Mouse (Mus musculus) liver, adult 10 weeks (tissue): ENCODE data around the gene Gm49395. TPM values are rescaled to one million over a fixed set of nuclear protein-coding genes. Genes with fewer than 3 reads are reported as not detected.

ENCODE experiments used
- polyA plus RNA-seq: library from polyadenylated mRNA; stranded (reverse); fragments of 350-450 nt; fragmentation: Illumina TruSeq; extraction: RNeasy Lipid Tissue Mini Kit (QIAGEN cat#74804); gene quantifications from one replicate; pipeline ENCODE4 v1.2.3, GENCODE M21; 2014; ENCODE audit warnings: low read depth, low replicate concordance

The Gm49395 gene
- polyA plus RNA-seq = 2.6 TPM

DNA sequence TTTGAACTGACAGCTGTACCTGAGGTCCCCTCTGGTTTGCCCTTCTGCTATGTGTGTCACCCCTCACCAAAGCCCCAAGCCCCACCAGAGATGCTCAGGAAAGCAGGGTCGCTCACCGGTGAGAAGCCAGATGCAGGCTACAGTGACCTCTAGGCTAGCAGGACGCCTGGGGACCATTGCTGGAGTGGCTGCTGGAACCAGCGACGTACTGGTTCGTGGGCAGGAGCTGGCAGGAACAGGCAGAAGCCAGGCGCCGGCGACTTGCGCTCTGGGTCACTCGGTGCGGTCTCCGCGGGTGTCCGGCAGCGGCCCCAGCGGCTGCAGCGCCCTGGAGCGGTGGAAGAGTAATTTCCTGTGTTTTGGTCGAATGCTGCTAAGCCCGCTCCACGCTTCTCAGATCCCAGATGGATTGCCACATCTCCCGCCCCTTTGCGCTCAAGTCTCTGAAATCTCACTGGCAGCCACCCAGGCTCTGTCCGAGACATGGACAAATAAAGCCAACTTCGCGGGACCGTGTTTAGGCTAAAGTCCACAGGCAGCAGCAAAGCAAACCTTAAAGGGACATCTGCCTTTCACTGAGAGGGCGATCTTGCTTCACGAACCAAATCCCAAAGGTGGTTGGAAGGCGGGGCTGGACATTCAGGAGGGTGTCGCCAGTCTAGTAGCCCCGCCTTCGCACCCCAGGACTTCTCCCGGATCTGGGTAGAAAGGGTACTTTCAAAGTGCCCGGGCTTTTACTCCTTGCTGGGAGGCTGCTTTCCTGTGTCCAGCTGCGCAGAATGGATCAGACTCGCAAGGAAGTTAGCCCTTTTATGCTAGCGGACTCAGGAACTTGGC lies at the start of gene Gm49395, which contains the start of gene Itga1:
Gene Gm49395 (minus strand): TSS at position 567 of the 837 bp plus-strand sequence.
Gene Itga1 (minus strand): TSS at position 610 of the 837 bp plus-strand sequence.

DNA sequence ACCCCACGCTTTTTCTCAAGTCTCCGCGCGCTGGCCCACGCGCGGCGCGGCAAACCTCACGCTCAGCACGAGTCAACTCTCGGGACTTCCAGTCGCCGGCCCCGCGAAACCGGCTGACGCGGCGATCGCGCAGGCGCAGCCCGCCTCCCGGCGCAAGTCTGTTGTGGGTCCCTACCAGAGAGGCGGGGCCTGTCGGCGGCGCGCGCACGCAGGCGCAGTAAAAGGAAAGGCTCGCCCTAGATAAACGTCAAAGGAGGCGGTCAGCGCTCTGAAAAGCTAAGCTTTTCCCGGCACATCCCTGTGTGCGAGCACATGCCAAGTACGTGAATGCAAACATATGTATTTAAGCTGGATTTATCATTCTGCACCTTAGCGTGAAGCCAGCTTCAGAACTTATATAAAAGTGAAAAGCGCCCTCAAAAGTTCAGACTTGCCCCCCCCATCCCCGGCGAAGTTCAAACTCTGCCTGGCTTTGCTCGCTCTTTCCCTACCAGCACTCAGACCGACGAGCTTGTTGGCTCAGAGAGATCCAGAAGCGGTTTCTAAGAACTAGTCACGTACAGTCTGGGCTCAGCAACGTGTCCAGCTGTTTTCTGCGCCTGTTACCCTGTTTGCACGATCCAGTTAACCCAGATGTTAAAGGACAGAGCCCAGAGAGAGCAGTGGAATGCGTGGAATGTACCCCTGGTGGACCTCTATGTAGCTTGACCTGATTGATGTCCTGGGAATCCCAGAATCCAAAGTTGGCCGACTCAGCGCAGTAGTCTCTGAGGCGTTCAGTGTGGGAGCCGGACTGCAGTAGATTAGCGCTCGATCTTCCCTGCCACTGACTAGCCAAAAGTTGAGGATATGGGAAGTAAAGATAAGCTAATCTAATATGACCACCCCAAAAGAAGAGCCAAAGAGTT lies 11.4 kb downstream of the Gm49395 start, which contains the start of gene Pelo:
Gene Pelo (minus strand): TSS at position 118 of the 908 bp plus-strand sequence.

Other genes with a start within 250 kb of the Gm49395 start
- not detected for gene Itga2, start 169.8 kb downstream of the Gm49395 start, polyA plus RNA-seq
- 0.64 TPM for gene Pelo, start 11.7 kb downstream of the Gm49395 start, polyA plus RNA-seq
- 12.3 TPM for gene Itga1, start within 50 bp of the Gm49395 start, polyA plus RNA-seq